Mouse (Mus musculus) layer of hippocampus, postnatal 36 days (tissue): Measurements from ENCODE around the gene Slx4ip. TPM values are rescaled to one million over a fixed set of nuclear protein-coding genes. Genes with fewer than 3 reads are reported as not detected.
A peak's percentile ranks its signal among the peaks of the same experiment; 100 is the strongest.

Source experiments
- DNase-seq, 2 experiments: peaks; one replicate each; pipeline ENCODE4 v3.0.0; 2022
- total RNA-seq, 2 experiments: library from RNA; stranded (reverse); gene quantifications; 2 replicates each; pipeline ENCODE4 v1.2.3; 2021

Gene Slx4ip
- total RNA-seq, 2 experiments from 2014 or later: 7.9 to 8.2 TPM

GRCm38 (mm10) chr2:137067479-137068110 lies 176.6 kb downstream of the Slx4ip start:
- DNase-seq: no peak

- DNase-seq: no peak
These were observed 182.7 kb downstream of the Slx4ip start for GRCm38 (mm10) chr2:137073473-137074312.

- no peak for DNase-seq
These were observed 183.2 kb downstream of the Slx4ip start for GRCm38 (mm10) chr2:137074313-137074620.

GRCm38 (mm10) chr2:137078771-137079170 lies 187.8 kb downstream of the Slx4ip start:
- DNase-seq: no peak

GRCm38 (mm10) chr2:137079721-137080320 lies 188.8 kb downstream of the Slx4ip start:
- DNase-seq: no peak

GRCm38 (mm10) chr2:137080468-137080867 lies 189.4 kb downstream of the Slx4ip start:
- DNase-seq: no peak

GRCm38 (mm10) chr2:137081001-137081400 lies 190.0 kb downstream of the Slx4ip start:
- no peak for DNase-seq

- peak; percentile 26 to 31 for DNase-seq
These were observed 192.0 kb downstream of the Slx4ip start for GRCm38 (mm10) chr2:137082896-137083620.

- no peak for DNase-seq
These were observed 194.2 kb downstream of the Slx4ip start for GRCm38 (mm10) chr2:137085257-137085656.

- no peak for DNase-seq
These were observed 195.8 kb downstream of the Slx4ip start for GRCm38 (mm10) chr2:137086621-137087395.

GRCm38 (mm10) chr2:137087705-137088104 lies 196.7 kb downstream of the Slx4ip start:
- no peak for DNase-seq

GRCm38 (mm10) chr2:137091766-137092522 lies 200.9 kb downstream of the Slx4ip start:
- no peak for DNase-seq

GRCm38 (mm10) chr2:137092523-137093297 lies 201.7 kb downstream of the Slx4ip start:
- DNase-seq: no peak

GRCm38 (mm10) chr2:137093298-137093630 lies 202.2 kb downstream of the Slx4ip start:
- DNase-seq: no peak

GRCm38 (mm10) chr2:137094301-137094700 lies 203.3 kb downstream of the Slx4ip start:
- DNase-seq: no peak

- no peak for DNase-seq
These were observed 206.0 kb downstream of the Slx4ip start for GRCm38 (mm10) chr2:137096981-137097460.

- DNase-seq: no peak
These were observed 207.4 kb downstream of the Slx4ip start for GRCm38 (mm10) chr2:137098269-137099035.

GRCm38 (mm10) chr2:137099211-137099734 lies 208.3 kb downstream of the Slx4ip start:
- DNase-seq: no peak

- DNase-seq: no peak
These were observed 210.1 kb downstream of the Slx4ip start for GRCm38 (mm10) chr2:137101074-137101473.
